Mouse (Mus musculus): ENCODE data around the gene Caskin2.

- TF ChIP-seq TAL1 (conservative IDR thresholded peaks at IDR 0.05; ENCODE audit: low read depth, low read length) = no peak
- TF ChIP-seq GATA1 (IDR thresholded peaks at IDR 0.05; ENCODE audit: borderline replicate concordance, low read length) = no peak
- no peak for TF ChIP-seq CTCF (IDR thresholded peaks at IDR 0.05; ENCODE audit: low read depth, low read length)
- TF ChIP-seq POLR2AphosphoS5 (IDR thresholded peaks at IDR 0.05; ENCODE audit: insufficient replicate concordance, low read depth, low read length) = no peak
These were observed 19.6 kb upstream of the Caskin2 start for GRCm38 (mm10) chr11:115833021-115833513.

Measured in G1E (cell line).